Mouse (Mus musculus) CH12.LX (cell line): ENCODE results near the gene Pgm5.

Source experiments
- BHLHE40 ChIP-seq: IDR thresholded peaks from 2 replicates; pipeline ENCODE4 v1.6.1; 2011; ENCODE audit warnings: mild to moderate bottlenecking, low read depth, low read length, improper control_type of control experiment
- CTCF ChIP-seq, 2 experiments: IDR thresholded peaks in 1 of 2; conservative IDR thresholded peaks in 1 of 2; 2 replicates each; pipeline ENCODE4 v1.5.1; 2011 to 2012; ENCODE audit warnings: low read depth in 2 of 2, low read length in 2 of 2, improper control_type of control experiment in 1 of 2, inconsistent platforms in 1 of 2, mild to moderate bottlenecking in 1 of 2, moderate library complexity in 1 of 2
- E2F4 ChIP-seq: IDR thresholded peaks from 2 replicates; pipeline ENCODE4 v1.6.1; 2011; ENCODE audit warnings: low read depth, low read length, improper control_type of control experiment; ENCODE audit not compliant: insufficient replicate concordance
- ETS1 ChIP-seq: conservative IDR thresholded peaks from 2 replicates; pipeline ENCODE4 v1.6.1; 2012; ENCODE audit warnings: low read depth, mild to moderate bottlenecking, inconsistent platforms, low read length, improper control_type of control experiment, moderate library complexity
- KAT2A ChIP-seq: IDR thresholded peaks from 2 replicates; pipeline ENCODE4 v1.6.1; 2012; ENCODE audit warnings: low read length, improper control_type of control experiment, inconsistent platforms; ENCODE audit not compliant: insufficient replicate concordance
- MAFK ChIP-seq: IDR thresholded peaks from 2 replicates; pipeline ENCODE4 v1.6.1; 2011; ENCODE audit warnings: low read length, improper control_type of control experiment; ENCODE audit not compliant: insufficient replicate concordance
- MEF2A ChIP-seq: IDR thresholded peaks from 2 replicates; pipeline ENCODE4 v1.6.1; 2014; ENCODE audit warnings: low read depth, mild to moderate bottlenecking, inconsistent platforms, low read length, improper control_type of control experiment, borderline replicate concordance
- MXI1 ChIP-seq: IDR thresholded peaks from 2 replicates; pipeline ENCODE4 v1.6.1; 2011; ENCODE audit warnings: mild to moderate bottlenecking, low read depth, low read length, improper control_type of control experiment
- NRF1 ChIP-seq: IDR thresholded peaks from 2 replicates; pipeline ENCODE4 v1.6.1; 2014; ENCODE audit warnings: low read depth, mild to moderate bottlenecking, inconsistent platforms, low read length, improper control_type of control experiment, moderate library complexity
- POLR2A ChIP-seq: IDR thresholded peaks from 2 replicates; pipeline ENCODE4 v1.6.1; 2011; ENCODE audit warnings: low read depth, mild to moderate bottlenecking, improper control_type of control experiment, low read length
- POLR2AphosphoS2 ChIP-seq: IDR thresholded peaks from 2 replicates; pipeline ENCODE4 v1.6.1; 2011; ENCODE audit warnings: low read depth, low read length, improper control_type of control experiment
- USF1 ChIP-seq: IDR thresholded peaks from 2 replicates; pipeline ENCODE4 v1.6.1; 2014; ENCODE audit warnings: low read depth, mild to moderate bottlenecking, inconsistent platforms, low read length, improper control_type of control experiment
- ZC3H11A ChIP-seq: IDR thresholded peaks from 2 replicates; pipeline ENCODE4 v1.6.1; 2012; ENCODE audit warnings: low read depth, mild to moderate bottlenecking, inconsistent platforms, low read length, improper control_type of control experiment

DNA sequence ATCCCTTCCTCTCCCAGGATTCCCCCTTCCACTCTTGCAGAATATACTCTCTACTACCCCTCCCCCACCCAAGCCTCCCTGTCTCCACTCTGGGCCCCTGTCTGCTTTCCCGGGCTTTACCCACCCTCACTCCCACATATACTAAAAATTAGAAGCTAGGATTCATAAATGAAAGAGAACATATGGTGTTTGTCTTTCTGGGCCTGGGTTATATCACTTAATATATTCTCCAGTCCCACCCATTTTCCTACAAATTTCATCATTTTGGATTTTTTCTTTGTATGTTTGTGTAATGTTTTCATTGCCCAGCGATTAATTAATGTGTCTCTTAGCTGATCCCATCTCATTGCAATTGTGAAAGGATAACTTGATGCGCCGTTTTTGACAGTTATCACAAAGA, 19.6 kb upstream of the Pgm5 start:
- TF ChIP-seq NRF1 (no peak), CTCF (conservative IDR thresholded peaks at IDR 0.05 in 1 of 2, IDR thresholded peaks at IDR 0.05 in 1 of 2; ENCODE audit: low read depth in 2 of 2, low read length in 2 of 2) (no peak), BHLHE40 (no peak), POLR2A (no peak), ETS1 (no peak), USF1 (no peak), POLR2AphosphoS2 (no peak), MEF2A (no peak), MAFK (no peak), ZC3H11A (no peak), E2F4 (no peak), KAT2A (no peak), MXI1 (no peak)
